Mouse (Mus musculus): Measurements from ENCODE around the gene Ergic1. TPM values are rescaled to one million over a fixed set of nuclear protein-coding genes. Genes with fewer than 3 reads are reported as not detected.

The Ergic1 gene
- polyA plus RNA-seq, 1 experiment from 2014 or later = 97.0 TPM

GRCm38 (mm10) chr17:26633926-26634325, 72.6 kb downstream of the Ergic1 start:
- H3K36me3 ChIP-seq (ENCODE audit: control insufficient read depth, insufficient read depth, low read length) = peaks cover 49% of the 10 kb centered on the region
- no peak overlapping the region for H3K27ac ChIP-seq (ENCODE audit: low read depth, low read length)
- no peaks in the 10 kb centered on the region for H3K9me3 ChIP-seq (ENCODE audit: control insufficient read depth, low read length)
- H3K4me1 ChIP-seq (ENCODE audit: control insufficient read depth, insufficient read depth, low read depth, low read length) = no peaks in the 10 kb centered on the region
- no peak overlapping the region for H3K4me3 ChIP-seq (ENCODE audit: low read length)
- 96% methylated on average over 9 of the region's 9 CpGs for WGBS
- H3K9ac ChIP-seq (ENCODE audit: low read depth, low read length) = no peak overlapping the region
- no peaks in the 10 kb centered on the region for H3K27me3 ChIP-seq (replicated peaks; ENCODE audit: control insufficient read depth, insufficient read depth, low read length)
- H3K4me2 ChIP-seq (ENCODE audit: low read length) = no peak overlapping the region
- ATAC-seq = no peak

- no peak for ATAC-seq
- no peak overlapping the region for H3K4me2 ChIP-seq (ENCODE audit: low read length)
- H3K4me3 ChIP-seq (ENCODE audit: low read length) = no peak overlapping the region
- H3K36me3 ChIP-seq (ENCODE audit: control insufficient read depth, insufficient read depth, low read length) = peaks cover 48% of the 10 kb centered on the region
- no peaks in the 10 kb centered on the region for H3K27me3 ChIP-seq (replicated peaks; ENCODE audit: control insufficient read depth, insufficient read depth, low read length)
- WGBS = 93% methylated on average over 7 of the region's 7 CpGs
- H3K9ac ChIP-seq (ENCODE audit: low read depth, low read length) = no peak overlapping the region
- H3K9me3 ChIP-seq (ENCODE audit: control insufficient read depth, low read length) = no peaks in the 10 kb centered on the region
- no peaks in the 10 kb centered on the region for H3K4me1 ChIP-seq (ENCODE audit: control insufficient read depth, insufficient read depth, low read depth, low read length)
- no peak overlapping the region for H3K27ac ChIP-seq (ENCODE audit: low read depth, low read length)
Observed at GRCm38 (mm10) chr17:26634539-26634938, 73.2 kb downstream of the Ergic1 start.

DNA sequence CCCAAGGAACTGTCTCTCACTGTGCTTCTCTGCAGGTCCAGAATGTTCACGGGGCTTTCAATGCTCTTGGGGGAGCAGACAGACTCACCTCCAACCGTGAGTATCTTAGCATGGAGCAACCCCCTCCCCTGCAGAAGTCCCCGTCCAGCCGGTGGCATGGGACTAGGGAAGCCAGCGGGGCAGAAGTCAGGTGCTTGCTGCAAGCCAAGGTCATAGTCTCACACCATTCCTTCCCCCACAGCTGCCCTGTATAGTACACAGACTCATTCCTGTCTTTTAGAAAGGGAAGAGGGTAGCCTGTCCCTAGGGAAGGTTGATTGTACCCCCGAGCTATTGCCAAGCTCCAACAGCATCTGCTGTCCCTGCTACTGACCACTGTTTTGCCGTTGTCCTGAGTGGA, 74.7 kb downstream of the Ergic1 start:
- H3K27me3 ChIP-seq (replicated peaks; ENCODE audit: control insufficient read depth, insufficient read depth, low read length) = no peaks in the 10 kb centered on the region
- no peak for ATAC-seq
- 82% methylated on average over 7 of the region's 7 CpGs for WGBS
- no peak overlapping the region for H3K27ac ChIP-seq (ENCODE audit: low read depth, low read length)
- H3K4me2 ChIP-seq (ENCODE audit: low read length) = no peak overlapping the region
- no peak overlapping the region for H3K9ac ChIP-seq (ENCODE audit: low read depth, low read length)
- no peaks in the 10 kb centered on the region for H3K4me1 ChIP-seq (ENCODE audit: control insufficient read depth, insufficient read depth, low read depth, low read length)
- H3K9me3 ChIP-seq (ENCODE audit: control insufficient read depth, low read length) = no peaks in the 10 kb centered on the region
- H3K4me3 ChIP-seq (ENCODE audit: low read length) = no peak overlapping the region
- H3K36me3 ChIP-seq (ENCODE audit: control insufficient read depth, insufficient read depth, low read length) = peaks cover 49% of the 10 kb centered on the region

DNA sequence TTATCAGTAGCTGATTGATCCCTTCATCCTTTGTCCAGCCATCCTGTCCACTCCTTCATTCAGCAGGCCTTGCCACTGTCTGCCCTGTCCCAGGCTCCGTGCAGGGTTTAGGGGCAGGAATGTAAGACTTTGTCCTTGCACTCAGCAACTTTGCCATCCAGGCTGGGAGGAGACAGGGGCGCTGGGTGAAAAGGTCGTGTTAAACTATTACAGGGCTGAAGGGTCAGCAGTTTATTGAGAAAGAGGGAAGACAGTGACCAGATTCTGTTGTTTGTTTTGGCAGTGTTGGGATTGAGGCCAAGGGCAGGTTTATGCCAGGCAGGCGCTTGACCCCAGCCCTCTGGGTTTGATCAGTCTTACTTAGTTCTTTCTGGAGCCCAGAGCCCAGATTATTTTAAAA, 76.6 kb downstream of the Ergic1 start:
- Histone ChIP-seq H3K36me3 (ENCODE audit: control insufficient read depth, insufficient read depth, low read length) (peaks cover 62% of the 10 kb centered on the region), H3K4me2 (ENCODE audit: low read length) (no peak overlapping the region), H3K9ac (ENCODE audit: low read depth, low read length) (no peak overlapping the region), H3K4me1 (ENCODE audit: control insufficient read depth, insufficient read depth, low read depth, low read length) (no peaks in the 10 kb centered on the region), H3K4me3 (ENCODE audit: low read length) (no peak overlapping the region), H3K27ac (ENCODE audit: low read depth, low read length) (no peak overlapping the region), H3K27me3 (replicated peaks; ENCODE audit: control insufficient read depth, insufficient read depth, low read length) (no peaks in the 10 kb centered on the region), H3K9me3 (ENCODE audit: control insufficient read depth, low read length) (no peaks in the 10 kb centered on the region)
- no peak for ATAC-seq
- 70% methylated on average over 4 of the region's 4 CpGs for WGBS

DNA sequence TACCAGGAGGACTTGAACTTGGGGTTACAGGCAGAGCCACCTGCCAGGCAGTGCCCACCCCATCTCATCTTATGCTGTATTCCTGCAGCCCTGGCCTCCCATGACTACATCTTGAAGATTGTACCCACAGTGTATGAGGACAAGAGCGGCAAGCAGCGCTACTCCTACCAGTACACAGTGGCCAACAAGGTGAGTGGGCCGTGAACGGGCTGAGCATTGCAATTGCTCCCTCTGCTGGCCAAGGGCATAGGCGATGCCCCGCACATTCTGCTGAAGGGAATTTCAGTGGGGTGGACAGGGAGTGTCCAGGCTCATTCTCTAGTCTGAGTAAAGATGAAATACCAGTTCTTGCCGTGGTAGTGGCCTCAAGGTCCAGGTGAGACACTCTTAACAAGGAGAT, 77.4 kb downstream of the Ergic1 start:
- H3K27ac ChIP-seq (ENCODE audit: low read depth, low read length) = no peak overlapping the region
- H3K4me3 ChIP-seq (ENCODE audit: low read length) = no peak overlapping the region
- H3K4me1 ChIP-seq (ENCODE audit: control insufficient read depth, insufficient read depth, low read depth, low read length) = no peaks in the 10 kb centered on the region
- no peak; the same call in 1 of the 2 replicates for ATAC-seq
- H3K27me3 ChIP-seq (replicated peaks; ENCODE audit: control insufficient read depth, insufficient read depth, low read length) = no peaks in the 10 kb centered on the region
- H3K9me3 ChIP-seq (ENCODE audit: control insufficient read depth, low read length) = no peaks in the 10 kb centered on the region
- WGBS = 19% methylated on average over 7 of the region's 7 CpGs
- no peak overlapping the region for H3K4me2 ChIP-seq (ENCODE audit: low read length)
- peaks cover 66% of the 10 kb centered on the region for H3K36me3 ChIP-seq (ENCODE audit: control insufficient read depth, insufficient read depth, low read length)
- H3K9ac ChIP-seq (ENCODE audit: low read depth, low read length) = no peak overlapping the region

DNA sequence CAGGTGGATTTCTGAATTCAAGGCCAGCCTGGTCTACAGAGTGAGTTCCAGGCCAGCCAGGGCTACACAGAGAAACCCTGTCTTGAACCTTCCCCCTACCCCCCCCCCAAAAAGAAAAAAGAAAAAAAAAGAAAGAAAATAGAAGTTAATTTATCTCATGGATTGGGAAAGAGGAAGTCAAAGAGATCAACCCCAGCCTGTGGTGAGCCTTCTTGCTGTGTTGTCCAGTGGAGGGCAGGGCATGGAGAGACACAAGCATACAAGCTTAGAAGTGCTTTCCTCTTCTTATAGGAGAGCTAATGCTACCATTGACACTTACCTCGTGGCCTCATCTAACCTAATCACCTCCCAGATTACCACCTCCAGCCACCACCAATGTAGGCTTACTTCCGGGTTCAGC, 78.5 kb downstream of the Ergic1 start:
- Histone ChIP-seq H3K27me3 (replicated peaks; ENCODE audit: control insufficient read depth, insufficient read depth, low read length) (no peaks in the 10 kb centered on the region), H3K9me3 (ENCODE audit: control insufficient read depth, low read length) (no peaks in the 10 kb centered on the region), H3K4me2 (ENCODE audit: low read length) (no peak overlapping the region), H3K36me3 (ENCODE audit: control insufficient read depth, insufficient read depth, low read length) (peaks cover 60% of the 10 kb centered on the region), H3K4me1 (ENCODE audit: control insufficient read depth, insufficient read depth, low read depth, low read length) (no peaks in the 10 kb centered on the region), H3K27ac (ENCODE audit: low read depth, low read length) (no peak overlapping the region), H3K9ac (ENCODE audit: low read depth, low read length) (no peak overlapping the region), H3K4me3 (ENCODE audit: low read length) (no peak overlapping the region)
- ATAC-seq = no peak
- WGBS = 94% methylated on average over 2 of the region's 2 CpGs

DNA sequence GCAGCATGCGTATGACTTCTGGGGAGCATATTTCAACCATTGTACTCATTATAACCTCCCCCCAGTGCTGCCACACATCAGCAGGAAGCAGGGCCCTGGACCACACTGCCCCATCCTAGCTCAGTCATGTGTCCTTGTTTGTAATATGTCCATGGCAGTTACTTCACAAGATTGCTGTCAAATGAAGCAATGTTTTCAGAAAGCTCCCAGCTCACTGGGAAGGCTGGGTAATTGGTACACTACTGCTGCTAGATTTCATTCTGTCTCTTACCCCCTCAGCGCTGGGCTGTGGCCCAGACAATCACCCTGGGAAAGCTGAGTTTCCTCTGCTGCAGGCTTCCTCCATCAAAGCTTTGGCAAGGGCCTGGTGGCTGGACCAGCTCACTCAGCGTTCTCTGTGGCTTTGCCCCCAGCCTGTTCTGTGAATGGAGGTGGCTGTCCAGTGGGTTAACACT, 79.0 kb downstream of the Ergic1 start:
- Histone ChIP-seq H3K27ac (ENCODE audit: low read depth, low read length) (no peak overlapping the region), H3K4me2 (ENCODE audit: low read length) (no peak overlapping the region), H3K27me3 (replicated peaks; ENCODE audit: control insufficient read depth, insufficient read depth, low read length) (no peaks in the 10 kb centered on the region), H3K9ac (ENCODE audit: low read depth, low read length) (no peak overlapping the region), H3K36me3 (ENCODE audit: control insufficient read depth, insufficient read depth, low read length) (peaks cover 55% of the 10 kb centered on the region), H3K9me3 (ENCODE audit: control insufficient read depth, low read length) (no peaks in the 10 kb centered on the region), H3K4me1 (ENCODE audit: control insufficient read depth, insufficient read depth, low read depth, low read length) (no peaks in the 10 kb centered on the region), H3K4me3 (ENCODE audit: low read length) (no peak overlapping the region)
- no peak for ATAC-seq
- WGBS = 96% methylated on average over 3 of the region's 3 CpGs

DNA sequence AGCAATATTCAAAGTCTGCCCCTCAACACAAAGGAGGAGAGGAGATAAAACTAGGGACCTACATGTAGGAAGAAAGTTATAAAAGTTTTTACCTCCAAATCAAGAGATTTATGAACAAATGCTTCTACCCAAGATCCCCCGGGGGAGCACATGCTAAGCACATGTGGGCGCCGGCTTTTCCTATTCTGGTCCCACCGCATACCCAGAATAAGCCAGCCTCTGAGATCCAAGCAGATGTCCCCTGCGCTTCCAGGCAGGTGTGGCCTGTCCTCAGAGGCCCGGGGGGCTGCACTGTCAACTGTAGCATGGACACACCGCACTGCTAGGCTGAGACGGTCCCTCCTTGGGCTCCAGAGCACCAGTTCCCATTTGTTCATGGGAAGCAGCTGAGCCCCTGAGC, 82.2 kb downstream of the Ergic1 start:
- Histone ChIP-seq H3K27me3 (replicated peaks; ENCODE audit: control insufficient read depth, insufficient read depth, low read length) (no peaks in the 10 kb centered on the region), H3K4me2 (ENCODE audit: low read length) (no peak overlapping the region), H3K4me3 (ENCODE audit: low read length) (no peak overlapping the region), H3K4me1 (ENCODE audit: control insufficient read depth, insufficient read depth, low read depth, low read length) (no peaks in the 10 kb centered on the region), H3K36me3 (ENCODE audit: control insufficient read depth, insufficient read depth, low read length) (peaks cover 45% of the 10 kb centered on the region), H3K9ac (ENCODE audit: low read depth, low read length) (no peak overlapping the region), H3K27ac (ENCODE audit: low read depth, low read length) (no peak overlapping the region), H3K9me3 (ENCODE audit: control insufficient read depth, low read length) (no peaks in the 10 kb centered on the region)
- WGBS = 95% methylated on average over 8 of the region's 8 CpGs
- no peak for ATAC-seq

- WGBS = 94% methylated on average over 2 of the region's 2 CpGs
- no peaks in the 10 kb centered on the region for H3K27me3 ChIP-seq (replicated peaks; ENCODE audit: control insufficient read depth, insufficient read depth, low read length)
- H3K4me1 ChIP-seq (ENCODE audit: control insufficient read depth, insufficient read depth, low read depth, low read length) = no peaks in the 10 kb centered on the region
- no peak overlapping the region for H3K4me2 ChIP-seq (ENCODE audit: low read length)
- no peaks in the 10 kb centered on the region for H3K9me3 ChIP-seq (ENCODE audit: control insufficient read depth, low read length)
- H3K9ac ChIP-seq (ENCODE audit: low read depth, low read length) = no peak overlapping the region
- peaks cover 45% of the 10 kb centered on the region for H3K36me3 ChIP-seq (ENCODE audit: control insufficient read depth, insufficient read depth, low read length)
- H3K27ac ChIP-seq (ENCODE audit: low read depth, low read length) = no peak overlapping the region
- ATAC-seq = no peak
- H3K4me3 ChIP-seq (ENCODE audit: low read length) = no peak overlapping the region
Observed at GRCm38 (mm10) chr17:26643993-26644392, 82.7 kb downstream of the Ergic1 start.

All from hindbrain, embryonic 16.5 days (tissue).